Mouse (Mus musculus): Measurements from ENCODE around the gene Nav2.

- TF ChIP-seq POLR2A (IDR thresholded peaks at IDR 0.05; ENCODE audit: insufficient read depth, low read depth, low read length) (no peak), CTCF (IDR thresholded peaks at IDR 0.05) (no peak), EP300 (IDR thresholded peaks at IDR 0.05; ENCODE audit: insufficient read depth, low read depth, low read length) (no peak)
Measured at GRCm38 (mm10) chr7:49637281-49637680, 728.8 kb downstream of the Nav2 start.

All from heart, adult 2 months (tissue).